Mouse (Mus musculus): ENCODE results near the gene Ap3b1. TPM values are rescaled to one million over a fixed set of nuclear protein-coding genes. Genes with fewer than 3 reads are reported as not detected.

The Ap3b1 gene
- polyA plus RNA-seq, 1 experiment: 44.0 TPM

DNA sequence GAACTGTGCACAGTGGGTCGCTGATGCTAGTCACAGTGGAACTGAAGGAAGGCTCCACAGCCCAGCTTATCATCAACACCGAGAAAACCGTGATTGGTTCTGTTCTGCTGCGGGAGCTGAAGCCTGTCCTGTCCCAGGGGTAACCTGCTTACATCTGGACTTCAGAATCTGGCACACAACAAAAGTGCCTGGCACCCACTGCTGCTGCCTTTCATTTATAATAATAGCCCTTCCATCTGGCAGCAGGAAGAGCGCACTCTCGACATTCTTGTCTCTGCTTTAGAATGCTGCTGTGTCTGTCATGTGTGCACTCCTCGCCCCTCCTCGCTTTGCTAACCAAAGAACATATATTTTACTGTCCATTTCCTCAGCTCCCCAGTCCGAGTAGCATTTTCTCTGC is 206.9 kb downstream of the Ap3b1 start:
- WGBS: 82% methylated on average over 9 of the region's 9 CpGs

DNA sequence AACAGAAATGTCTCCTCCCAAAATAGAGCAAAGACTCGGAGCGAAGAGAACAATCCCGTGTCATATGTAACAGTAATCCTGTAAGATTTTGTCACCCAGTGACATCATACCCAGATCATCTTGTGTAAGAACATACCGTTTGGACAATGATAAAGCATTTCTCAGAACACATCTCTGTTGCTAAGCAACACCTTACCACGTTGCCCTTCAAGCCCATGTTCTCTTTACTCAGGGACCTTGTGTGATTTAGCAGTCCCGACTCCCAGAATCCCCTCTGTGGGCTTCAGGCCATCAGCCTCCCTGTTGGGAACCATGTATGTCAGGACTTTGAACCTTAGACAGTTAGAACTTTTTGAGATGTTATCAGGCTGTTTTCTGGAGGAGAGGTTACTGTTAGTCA is 209.0 kb downstream of the Ap3b1 start:
- 79% methylated on average over 6 of the region's 6 CpGs for WGBS
- no peak for DNase-seq (ENCODE audit: low read depth, low spot score)

More for the DNA sequence above, 206.9 kb downstream of the Ap3b1 start:
- DNase-seq (ENCODE audit: low read depth, low spot score): no peak

DNA sequence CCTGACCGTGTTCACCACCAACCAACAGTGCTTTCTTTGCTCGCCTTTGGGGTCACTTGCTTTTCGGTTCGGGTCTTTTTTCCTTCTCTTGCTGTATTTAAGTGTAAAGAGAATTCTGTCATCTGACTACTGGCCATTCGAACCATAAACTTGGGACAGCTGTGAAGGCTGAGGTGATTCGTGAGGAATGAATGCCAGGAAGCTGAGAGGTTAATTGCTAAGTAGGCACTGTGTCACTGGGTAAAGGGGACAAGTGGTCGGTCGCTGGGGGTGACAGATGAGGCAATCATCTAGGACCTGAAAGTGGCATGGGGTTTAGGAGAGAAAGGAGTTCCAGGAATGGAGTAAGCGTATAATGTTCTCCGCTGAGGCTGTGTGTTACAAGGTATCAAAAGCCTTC is 212.2 kb downstream of the Ap3b1 start:
- WGBS: 85% methylated on average over 10 of the region's 10 CpGs

DNA sequence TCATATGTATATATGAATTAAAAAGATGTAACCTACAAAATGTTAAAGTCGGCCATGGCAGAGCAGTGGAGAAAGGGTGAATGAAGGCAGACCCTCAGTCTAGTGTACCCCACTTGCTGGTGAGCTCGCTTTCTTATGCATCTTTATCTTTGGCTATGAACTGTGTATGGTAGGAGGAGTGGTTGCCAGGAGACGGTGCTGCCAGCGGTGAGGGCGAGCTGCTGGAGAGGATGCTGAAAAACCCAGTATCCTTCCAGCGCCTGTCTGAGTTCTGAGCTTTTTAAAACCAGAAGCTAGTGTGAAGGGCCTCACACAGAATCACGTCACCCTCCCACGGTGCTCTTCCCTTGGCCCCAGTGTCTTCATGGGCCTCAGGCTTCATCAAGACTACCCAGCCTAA is 214.6 kb downstream of the Ap3b1 start:
- no peak for DNase-seq (ENCODE audit: low read depth, low spot score)
- WGBS: 91% methylated on average over 8 of the region's 8 CpGs

More for the DNA sequence above, 212.2 kb downstream of the Ap3b1 start:
- no peak for DNase-seq (ENCODE audit: low read depth, low spot score)

DNA sequence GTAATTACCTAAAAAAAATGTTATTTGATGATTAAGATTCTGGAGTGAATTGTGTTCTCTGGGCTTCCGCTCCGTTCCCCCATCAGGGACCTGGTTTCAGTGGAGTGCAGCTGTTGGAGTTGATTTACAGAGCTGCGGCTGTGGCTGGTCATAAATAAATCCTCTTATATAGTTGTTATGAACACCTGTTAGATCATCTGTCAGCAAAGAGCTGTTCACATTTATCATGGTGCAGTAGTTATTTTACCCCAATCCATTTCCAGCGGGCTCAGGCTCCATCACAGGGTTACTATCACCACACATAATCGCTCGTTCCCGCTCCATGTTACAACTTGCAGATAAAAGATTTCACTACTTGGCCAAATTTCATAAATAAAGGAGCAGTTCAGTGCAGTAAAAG is 215.1 kb downstream of the Ap3b1 start:
- DNase-seq (ENCODE audit: low read depth, low spot score): no peak
- WGBS: 83% methylated on average over 7 of the region's 7 CpGs

DNA sequence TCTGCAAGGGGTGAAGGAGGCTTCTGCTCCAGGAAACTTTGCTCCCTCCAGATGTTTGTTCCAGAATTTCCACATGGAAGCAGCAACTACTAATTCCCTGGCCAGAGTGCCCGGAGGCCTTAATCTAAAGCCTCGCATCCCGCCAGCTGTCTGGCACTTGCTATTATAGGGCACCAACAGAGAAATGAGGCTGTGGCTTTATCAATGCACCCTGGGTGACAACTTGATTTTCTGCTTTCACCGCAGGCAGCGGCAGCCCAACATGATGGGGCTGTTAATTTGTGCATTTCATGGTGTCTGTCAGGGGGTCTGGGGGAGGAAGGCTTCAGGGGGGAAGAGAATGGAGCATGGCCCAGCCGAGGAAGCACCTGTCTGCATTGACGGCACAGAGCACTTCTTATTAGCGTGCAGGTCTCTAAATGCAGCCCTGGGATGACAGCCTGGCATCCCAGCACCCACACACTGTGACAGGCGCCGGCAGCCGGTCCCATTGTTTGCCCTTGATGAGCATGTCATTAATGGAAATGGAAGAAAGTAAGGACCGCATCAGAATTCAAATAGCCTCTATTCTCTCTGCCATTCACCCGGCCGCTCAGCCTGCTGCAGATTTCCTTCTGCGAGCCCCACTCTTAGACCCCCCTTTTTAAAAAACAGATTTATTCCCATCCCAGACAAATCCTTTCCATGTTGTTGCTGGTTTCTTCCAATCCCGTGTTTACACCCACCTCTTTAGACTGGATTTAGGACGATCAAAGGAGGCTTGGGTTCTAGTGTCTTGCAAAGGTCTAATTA is 217.0 kb downstream of the Ap3b1 start:
- 75% methylated on average over 17 of the region's 17 CpGs for WGBS
- no peak for DNase-seq (ENCODE audit: low read depth, low spot score)

DNA sequence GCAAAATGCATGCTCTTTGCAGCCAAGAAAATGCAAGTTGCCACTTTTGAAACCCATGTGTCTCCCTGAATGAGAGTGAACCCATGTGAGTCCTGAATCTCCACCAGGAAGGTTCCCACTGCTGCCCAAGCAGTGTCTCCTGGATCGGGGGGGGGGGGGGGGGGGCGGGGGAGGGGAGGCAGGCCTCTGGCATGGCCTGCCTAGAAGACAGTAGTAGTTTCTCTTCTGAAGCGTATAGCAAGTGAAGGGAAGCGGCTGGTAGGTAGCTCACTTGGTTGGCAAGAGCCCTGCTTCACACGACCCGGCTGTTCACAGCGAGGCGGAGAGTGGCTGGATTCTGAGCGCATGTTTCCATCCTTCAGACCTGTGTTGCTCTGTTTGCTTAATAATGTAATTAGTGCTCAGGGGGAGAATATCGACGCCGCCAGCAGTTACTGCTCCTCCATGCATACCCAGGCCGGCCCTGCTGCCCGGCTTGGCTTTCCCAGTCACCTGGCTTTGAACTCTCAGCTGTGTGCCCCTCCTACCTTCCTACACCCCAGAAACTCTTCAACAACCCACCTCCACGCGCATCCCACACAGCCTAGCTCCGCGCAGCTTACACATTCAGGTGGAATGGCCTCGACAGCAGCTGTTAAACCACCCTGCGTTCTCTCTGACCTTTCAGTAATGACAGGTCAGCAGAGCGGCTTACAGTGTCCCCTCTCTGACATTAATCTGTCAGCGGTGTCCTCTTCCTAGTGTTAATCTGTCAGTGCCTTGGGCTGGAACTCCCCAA is 217.8 kb downstream of the Ap3b1 start:
- no peak for DNase-seq (ENCODE audit: low read depth, low spot score)
- 75% methylated on average over 22 of the region's 22 CpGs for WGBS

DNA sequence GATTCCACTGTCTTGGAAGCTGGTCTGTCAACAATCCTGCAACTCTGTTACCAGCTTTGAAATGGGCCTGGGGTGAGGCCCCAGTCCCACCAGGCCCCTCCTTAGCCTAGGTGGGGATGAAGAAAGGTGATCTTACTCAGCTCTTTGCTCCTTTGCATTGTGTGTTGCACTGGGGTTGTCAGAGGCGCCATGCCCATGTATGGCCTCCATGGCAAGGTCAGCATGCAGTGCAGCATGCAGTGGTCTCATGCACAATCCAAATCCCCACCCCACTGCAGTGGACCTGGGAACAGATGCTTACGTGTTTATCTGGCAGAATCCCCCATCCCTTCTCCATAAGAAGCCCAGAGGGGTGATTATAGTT is 218.4 kb downstream of the Ap3b1 start:
- 84% methylated on average over 2 of the region's 2 CpGs for WGBS

DNA sequence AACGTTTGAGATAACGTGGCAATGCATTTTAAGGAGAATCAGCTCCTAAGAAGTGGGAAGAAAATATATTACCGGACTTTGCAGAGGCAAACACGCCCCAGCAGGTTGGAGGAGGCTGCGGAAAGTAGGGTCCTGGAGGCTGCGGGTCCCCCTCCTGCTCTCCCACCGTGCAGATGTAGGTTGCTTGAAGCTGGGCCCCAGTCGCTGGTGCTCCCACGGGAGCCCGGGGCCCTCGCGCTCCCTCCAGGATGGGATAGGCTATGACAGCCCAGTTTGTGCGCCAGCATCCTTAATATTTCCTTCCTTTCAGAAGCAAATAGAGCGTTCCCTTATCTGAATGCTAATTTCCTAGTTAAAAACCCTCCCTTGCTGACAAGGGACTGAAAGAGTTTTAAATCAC is 236.5 kb downstream of the Ap3b1 start:
- WGBS: 12% methylated on average over 14 of the region's 14 CpGs
- no peak for DNase-seq (ENCODE audit: low read depth, low spot score)

More for the DNA sequence above, 218.4 kb downstream of the Ap3b1 start:
- no peak for DNase-seq (ENCODE audit: low read depth, low spot score)

DNA sequence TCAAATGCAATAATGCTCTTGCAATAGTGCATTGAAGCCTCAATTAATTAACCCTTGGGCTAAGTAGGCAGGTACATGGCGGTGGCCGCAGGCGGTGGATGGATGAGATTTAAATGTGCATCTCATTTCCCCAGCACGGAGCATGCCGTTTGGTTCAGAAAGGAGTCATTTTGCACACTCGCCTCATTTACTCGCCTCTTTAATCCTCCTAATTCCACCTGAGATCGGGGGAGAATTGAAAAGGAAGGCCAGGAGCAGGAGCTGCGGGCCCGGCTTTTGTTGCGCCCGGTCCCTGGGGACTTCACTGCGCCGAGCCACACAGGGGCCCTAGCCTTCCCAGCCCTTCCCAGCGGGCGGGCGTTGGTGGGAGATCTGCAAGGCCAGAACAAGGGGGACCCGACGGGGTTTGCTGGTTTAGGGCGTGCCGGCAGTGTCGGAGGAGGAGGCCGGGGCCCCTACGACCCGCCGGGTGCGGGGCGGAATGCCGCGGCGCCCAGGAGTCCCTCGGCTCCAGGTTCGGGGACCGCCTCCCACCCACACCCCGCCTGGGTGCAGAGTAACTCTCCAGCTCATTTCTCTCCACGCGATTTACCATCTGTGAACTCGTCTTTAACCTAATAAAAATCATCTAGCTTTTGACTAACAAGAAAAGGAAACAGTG is 237.1 kb downstream of the Ap3b1 start:
- 3% methylated on average over 38 of the region's 38 CpGs for WGBS
- no peak for DNase-seq (ENCODE audit: low read depth, low spot score)

DNA sequence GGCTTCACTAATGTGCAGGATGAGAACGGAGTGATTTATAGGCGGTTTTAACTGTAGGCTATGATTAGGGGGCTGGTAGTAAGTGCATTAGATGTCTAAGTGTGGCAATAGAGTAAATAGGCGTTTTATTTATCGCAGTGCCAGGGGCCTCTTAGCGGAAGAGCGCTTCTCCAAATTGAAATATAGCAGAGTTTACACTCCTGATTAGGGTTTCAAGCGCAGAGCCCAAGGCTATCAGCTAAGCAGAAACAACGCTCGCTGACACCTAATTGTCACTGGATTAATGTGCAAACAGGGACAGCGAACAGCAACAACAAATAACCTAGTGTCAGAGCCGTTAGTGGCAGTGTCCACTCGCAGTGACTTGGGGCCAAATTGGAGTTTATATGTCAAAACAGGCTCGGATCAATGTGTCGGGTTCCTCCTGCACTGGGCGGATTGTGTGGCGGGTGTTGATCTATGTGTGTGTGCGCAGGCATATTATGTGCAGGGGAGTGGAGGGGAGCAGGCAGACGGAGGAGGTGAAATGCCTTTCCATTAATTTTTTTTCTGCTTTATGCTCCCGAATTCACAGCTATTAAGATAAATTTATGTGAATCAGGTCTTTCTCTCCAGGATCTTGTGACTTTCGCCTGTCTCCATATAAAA is 237.8 kb downstream of the Ap3b1 start:
- WGBS: 9% methylated on average over 20 of the region's 20 CpGs

DNA sequence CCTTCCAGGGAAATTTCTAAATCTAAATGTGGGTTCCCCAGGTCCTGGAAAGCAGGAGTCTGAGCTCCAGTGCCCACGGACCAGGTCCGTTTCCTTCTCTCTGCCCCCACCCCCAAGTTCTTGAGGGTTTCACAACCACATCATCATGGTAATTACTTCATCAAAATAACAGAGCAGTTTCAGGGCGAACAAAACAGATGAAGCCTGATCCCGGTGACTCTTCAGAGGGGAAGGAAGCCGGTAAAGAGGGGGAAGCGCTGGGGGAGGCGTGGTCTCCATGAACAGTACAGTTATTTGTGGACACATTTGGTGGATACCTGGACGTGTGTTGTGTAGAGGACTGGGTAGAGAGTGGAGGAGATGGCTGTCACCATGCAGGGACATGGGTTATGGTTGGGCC is 241.0 kb downstream of the Ap3b1 start:
- 49% methylated on average over 8 of the region's 8 CpGs for WGBS

More for the DNA sequence above, 237.8 kb downstream of the Ap3b1 start:
- no peak for DNase-seq (ENCODE audit: low read depth, low spot score)

DNA sequence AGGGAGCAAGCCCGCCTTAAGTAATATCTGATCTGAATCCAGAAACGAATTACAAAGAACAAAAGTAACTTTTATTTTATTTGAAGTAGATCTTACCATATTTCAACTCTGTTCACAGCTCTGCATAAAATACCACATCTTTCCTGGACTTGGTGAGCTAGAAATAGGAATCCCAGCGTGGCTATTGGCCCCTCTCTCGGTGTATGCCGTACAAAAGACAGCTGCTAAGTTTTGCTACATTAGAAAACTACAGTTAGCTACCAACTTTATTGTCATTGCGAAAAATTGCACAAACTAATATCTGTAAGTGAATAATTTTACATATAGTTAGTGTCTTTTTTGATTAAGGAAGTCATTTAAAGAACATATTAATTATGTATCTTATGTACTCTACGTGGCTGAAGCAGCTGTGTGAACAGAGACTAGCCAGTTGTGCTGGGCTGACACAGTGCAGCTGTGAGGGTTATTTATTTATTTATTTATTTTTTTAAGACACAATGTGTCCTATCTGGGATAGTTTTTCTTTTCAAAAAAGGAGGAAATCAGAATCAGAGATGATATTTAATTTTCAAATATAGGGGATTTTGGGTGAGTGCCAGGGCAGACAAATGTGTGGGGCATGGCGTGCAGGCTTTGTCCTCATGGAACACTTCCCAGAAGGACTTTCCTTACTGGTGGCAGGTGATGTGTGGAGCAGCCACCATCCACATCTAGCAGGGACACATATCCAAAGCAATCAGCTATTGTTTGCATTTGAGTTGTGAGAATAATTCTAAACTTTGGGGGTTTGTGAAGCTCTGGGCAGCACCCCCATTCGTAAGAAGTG is 248.5 kb downstream of the Ap3b1 start:
- DNase-seq (ENCODE audit: low read depth, low spot score): no peak
- WGBS: 78% methylated on average over 9 of the region's 9 CpGs

More for the DNA sequence above, 241.0 kb downstream of the Ap3b1 start:
- no peak for DNase-seq (ENCODE audit: low read depth, low spot score)

DNA sequence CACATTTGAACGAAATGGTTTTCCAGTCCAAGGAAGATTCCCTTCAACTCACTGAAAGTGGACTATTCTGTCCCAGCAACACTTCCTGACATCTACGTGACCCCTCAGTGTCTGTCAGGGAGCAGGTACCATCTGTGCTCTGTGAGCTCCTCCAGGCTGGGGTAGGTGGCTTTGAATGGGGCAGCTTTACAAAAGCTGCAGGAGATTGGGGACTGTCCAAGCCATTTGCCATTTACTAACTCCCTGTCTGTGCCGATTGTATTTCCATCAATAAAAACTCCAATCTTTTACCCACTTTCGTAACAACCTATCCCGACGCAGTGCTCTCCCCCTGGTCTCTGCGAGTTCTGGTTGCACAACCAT is 249.1 kb downstream of the Ap3b1 start:
- 70% methylated on average over 7 of the region's 7 CpGs for WGBS
- DNase-seq (ENCODE audit: low read depth, low spot score): no peak

DNA sequence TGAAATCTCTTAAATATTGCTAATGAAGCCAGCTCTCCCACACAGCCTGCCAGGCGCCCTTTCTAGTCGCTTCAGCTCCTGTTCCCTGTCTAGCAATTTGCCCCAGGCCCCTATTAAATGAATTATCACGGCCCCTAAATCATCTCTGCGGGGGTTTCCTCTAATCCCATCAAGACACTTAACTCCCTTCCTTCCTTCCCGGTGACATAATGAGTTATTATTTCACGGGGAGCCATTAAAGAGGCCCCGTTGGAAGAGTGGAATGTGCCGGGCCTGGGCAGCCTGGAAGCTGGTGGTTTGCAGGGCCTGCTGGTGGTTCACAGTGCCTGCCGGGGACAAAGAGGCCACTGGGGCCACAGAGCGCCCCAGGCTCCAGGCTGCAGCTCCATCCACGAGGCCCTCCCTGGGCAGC is 249.7 kb downstream of the Ap3b1 start:
- whole genome bisulfite sequencing: 36% methylated on average over 11 of the region's 11 CpGs
- DNase-seq (ENCODE audit: low read depth, low spot score): no peak

DNA sequence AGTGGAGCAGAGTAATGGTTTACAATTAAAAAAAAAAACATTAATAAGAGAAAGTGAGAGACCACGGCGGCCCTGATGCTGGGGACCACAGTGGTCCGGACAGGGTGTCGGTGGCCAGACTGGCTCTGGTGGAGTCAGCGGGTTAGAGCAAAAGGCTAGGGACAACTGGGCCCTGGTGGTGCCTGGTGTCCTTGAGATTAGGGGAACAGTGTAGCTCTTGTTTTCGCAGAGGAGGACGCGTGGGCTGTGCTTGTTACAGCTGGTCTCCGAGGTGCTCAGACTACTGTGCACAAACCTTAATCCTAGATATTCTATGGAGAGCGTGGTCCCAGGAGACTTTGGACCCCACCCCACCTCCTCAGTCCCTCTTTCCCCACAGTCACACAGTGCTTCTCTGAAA is 250.2 kb downstream of the Ap3b1 start:
- 79% methylated on average over 10 of the region's 10 CpGs for WGBS
- DNase-seq (ENCODE audit: low read depth, low spot score): no peak

Data from large intestine, adult 2 months (tissue).